ENCODE assay signal across 19 mouse cellular contexts in genomic region chr5:142287981-142288380, GRCm38 (mm10).
A peak's percentile ranks its signal among the peaks of the same experiment; 100 is the strongest.
DNase-seq lines count a peak whose midpoint lies in the region; ATAC-seq lines count a peak whose summit lies in the region.
"Had no signal": no experiment of that assay in that cellular context is flagged by ENCODE, and none has a peak within 500 bp of the region (broad histone marks: within the 10 kb centered on the region; RNA-seq: fewer than 3 reads in every experiment).

No protein-coding gene starts in this region.

- no peaks in the 10 kb centered on the region for H3K36me3 ChIP-seq in liver, embryonic 11.5 days (ENCODE audit: control insufficient read depth, insufficient read depth, low read length)
- H3K36me3 ChIP-seq: embryonic facial prominence, embryonic 13.5 days; forebrain, embryonic 12.5 days; heart, embryonic 13.5 days; hindbrain, embryonic 15.5 days had no signal

- WGBS in liver, embryonic 11.5 days: 72% methylated on average over 2 of the region's 2 CpGs

- H3K4me3 ChIP-seq in liver, embryonic 11.5 days (ENCODE audit: low read depth, low read length): no peak overlapping the region
- H3K4me3 ChIP-seq: embryonic facial prominence, embryonic 13.5 days; forebrain, embryonic 12.5 days; gastrocnemius, adult 2 months; heart, embryonic 13.5 days; hindbrain, embryonic 15.5 days had no signal

- H3K9me3 ChIP-seq in liver, embryonic 11.5 days (ENCODE audit: control insufficient read depth, low read length): no peaks in the 10 kb centered on the region
- H3K9me3 ChIP-seq: hindbrain, embryonic 15.5 days had no signal

- no peaks in the 10 kb centered on the region for H3K27me3 ChIP-seq in liver, embryonic 11.5 days (replicated peaks; ENCODE audit: control insufficient read depth, insufficient read depth, low read length)
- H3K27me3 ChIP-seq: embryonic facial prominence, embryonic 13.5 days; forebrain, embryonic 12.5 days; heart, embryonic 13.5 days; hindbrain, embryonic 15.5 days had no signal

- no peak for DNase-seq in frontal cortex, postnatal 10 days (ENCODE audit: low spot score in 2 of 2)
- peak; percentile 36 for DNase-seq in cerebellum, adult 9-10 months
- peak; percentile 48 to 64 for DNase-seq in cerebellum, postnatal 25 days
- no peak for DNase-seq in embryo, embryonic 9.5 days (ENCODE audit: extremely low spot score)
- DNase-seq in left cerebral cortex, adult 8-10 months (ENCODE audit: low spot score in 2 of 2): no peak
- no peak for DNase-seq in liver, embryonic 11.5 days (ENCODE audit: low spot score)
- DNase-seq: adrenal gland, adult 2 months; adrenal gland, postnatal 36 days; gastrocnemius, adult 2 months; gastrocnemius, postnatal 25 days; heart, postnatal 36 days; kidney, adult 11 months; kidney, adult 9 months had no signal

- ATAC-seq in frontal cortex, adult (ENCODE audit: low TSS enrichment): peak; percentile 65; the same call in 1 of the 2 replicates
- no peak for ATAC-seq in liver, embryonic 11.5 days (replicated peaks; ENCODE audit: low FRiP score)
- ATAC-seq: forebrain, embryonic 16.5 days had no signal

- no peaks in the 10 kb centered on the region for H3K4me1 ChIP-seq in liver, embryonic 11.5 days (replicated peaks; ENCODE audit: control insufficient read depth, insufficient read depth, low read length)
- H3K4me1 ChIP-seq: embryonic facial prominence, embryonic 13.5 days; forebrain, embryonic 12.5 days; heart, embryonic 13.5 days; hindbrain, embryonic 15.5 days had no signal

- H3K27ac ChIP-seq in liver, embryonic 11.5 days (ENCODE audit: low read depth, low read length): no peak overlapping the region
- H3K27ac ChIP-seq: embryonic facial prominence, embryonic 13.5 days; forebrain, embryonic 12.5 days; gastrocnemius, adult 2 months; heart, embryonic 13.5 days; hindbrain, embryonic 15.5 days had no signal

- H3K9ac ChIP-seq in liver, embryonic 11.5 days (ENCODE audit: low read depth, low read length): no peak overlapping the region
- H3K9ac ChIP-seq: embryonic facial prominence, embryonic 13.5 days; forebrain, embryonic 12.5 days; heart, embryonic 13.5 days; hindbrain, embryonic 15.5 days had no signal

- no peak overlapping the region for H3K4me2 ChIP-seq in liver, embryonic 11.5 days
- H3K4me2 ChIP-seq: embryonic facial prominence, embryonic 13.5 days; forebrain, embryonic 12.5 days; heart, embryonic 13.5 days; hindbrain, embryonic 15.5 days had no signal

Comparison
In these comparisons a context has a peak if more than half of its experiments do, and no peak if none do; other contexts are left out.
1. DNase-seq: peak in cerebellum, adult 9-10 months (single experiment) and cerebellum, postnatal 25 days (2 of 2); none in frontal cortex, postnatal 10 days (0 of 2), embryo, embryonic 9.5 days (single experiment), left cerebral cortex, adult 8-10 months (0 of 2) and liver, embryonic 11.5 days (single experiment).